Mouse (Mus musculus) bone marrow, adult 2 months (tissue): Measurements from ENCODE around the gene 1700015F17Rik.

Experiments used
- CTCF ChIP-seq: fragments of 200-500 bp; IDR thresholded peaks from 2 replicates; pipeline ENCODE4 v1.5.1; 2011; ENCODE audit warnings: low read length, control low read depth; ENCODE audit not compliant: control insufficient read depth, insufficient read depth
- POLR2A ChIP-seq: fragments of 200-500 bp; IDR thresholded peaks from 2 replicates; pipeline ENCODE4 v1.6.1; 2011; ENCODE audit warnings: low read depth, mild to moderate bottlenecking, control low read depth, low read length, borderline replicate concordance; ENCODE audit not compliant: control insufficient read depth

DNA sequence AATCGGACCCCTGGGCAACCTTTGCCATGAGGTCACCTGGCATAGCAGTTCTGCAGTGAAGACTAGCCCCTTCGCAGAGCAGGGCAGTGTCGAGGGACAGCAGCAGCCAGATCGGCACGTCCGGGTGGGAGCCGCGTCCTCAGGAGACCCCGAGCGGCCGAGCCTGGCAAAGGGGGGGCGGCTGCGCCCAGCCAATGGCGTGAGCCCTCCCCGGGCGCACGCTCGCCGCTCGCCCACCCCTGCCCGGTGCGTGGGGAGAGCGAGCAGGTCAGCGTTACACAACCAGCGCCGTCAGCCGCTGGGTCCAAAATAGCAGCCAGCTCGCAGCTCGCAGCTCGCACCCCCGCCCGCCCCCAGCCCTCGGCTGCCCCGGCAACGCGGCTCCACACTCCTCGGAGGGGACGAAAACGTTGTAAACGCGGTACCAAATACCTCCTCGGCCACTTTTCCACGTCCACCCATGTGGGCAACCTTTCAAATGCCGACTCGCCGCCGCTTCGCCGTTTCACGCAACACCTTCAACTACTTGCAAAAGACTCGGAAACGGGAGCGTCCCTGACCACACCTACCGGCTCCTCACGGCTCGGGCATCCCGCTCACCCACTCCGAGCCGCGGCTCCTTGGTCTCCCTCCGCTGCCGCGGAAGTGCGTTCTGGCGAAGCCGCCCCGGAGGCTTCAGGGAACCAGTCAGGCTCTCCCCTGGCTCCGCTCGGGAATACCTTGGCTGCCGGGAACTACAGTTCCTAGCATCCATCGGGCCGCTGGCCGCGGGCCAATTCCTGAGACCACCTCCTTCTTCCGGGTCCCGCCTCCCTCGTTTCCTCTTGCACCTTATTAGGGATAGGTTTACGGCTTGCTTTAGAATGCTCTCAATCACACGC lies 35.5 kb upstream of the 1700015F17Rik start, which contains the start of gene Cldn12:
- no peak for TF ChIP-seq CTCF
- no peak for TF ChIP-seq POLR2A
